Mouse (Mus musculus): ENCODE measurements around the gene Serhl. TPM values are rescaled to one million over a fixed set of nuclear protein-coding genes. Genes with fewer than 3 reads are reported as not detected.
"Not testable (repeated sequence)": the region's sequence is repeated elsewhere in the genome, so short reads cannot be mapped to it uniquely, and the experiment has no call there.

The Serhl gene
- polyA plus RNA-seq, 1 experiment = 15.7 TPM

- peak; percentile 83 to 94 for DNase-seq (ENCODE audit: extremely low spot score in 1 of 2, low spot score in 1 of 2)
These were observed 33.4 kb downstream of the Serhl start, which contains the start of gene Rrp7a for GRCm38 (mm10) chr15:83122566-83123145. TSS of gene Rrp7a (minus strand) at chr15:83122801.

GRCm38 (mm10) chr15:83124625-83125024 is 35.3 kb downstream of the Serhl start:
- DNase-seq (ENCODE audit: extremely low spot score in 1 of 2, low spot score in 1 of 2) = no peak

GRCm38 (mm10) chr15:83126582-83126981 is 37.3 kb downstream of the Serhl start:
- no peak for DNase-seq (ENCODE audit: extremely low spot score in 1 of 2, low spot score in 1 of 2)

- not testable (repeated sequence) for DNase-seq (ENCODE audit: extremely low spot score in 1 of 2, low spot score in 1 of 2)
These were observed 37.7 kb downstream of the Serhl start for GRCm38 (mm10) chr15:83127037-83127436.

- no peak for DNase-seq (ENCODE audit: extremely low spot score in 1 of 2, low spot score in 1 of 2)
These were observed 40.4 kb downstream of the Serhl start for GRCm38 (mm10) chr15:83129530-83130231.

GRCm38 (mm10) chr15:83134671-83135070 is 45.4 kb downstream of the Serhl start:
- DNase-seq (ENCODE audit: extremely low spot score in 1 of 2, low spot score in 1 of 2) = no peak

GRCm38 (mm10) chr15:83135654-83136053 is 46.3 kb downstream of the Serhl start:
- DNase-seq (ENCODE audit: extremely low spot score in 1 of 2, low spot score in 1 of 2) = no peak

- DNase-seq (ENCODE audit: extremely low spot score in 1 of 2, low spot score in 1 of 2) = peak; percentile 46 to 64
These were observed 53.6 kb downstream of the Serhl start for GRCm38 (mm10) chr15:83142861-83143260.

- DNase-seq (ENCODE audit: extremely low spot score in 1 of 2, low spot score in 1 of 2) = no peak
These were observed 56.2 kb downstream of the Serhl start for GRCm38 (mm10) chr15:83145541-83145940.

GRCm38 (mm10) chr15:83148395-83148794 is 59.1 kb downstream of the Serhl start:
- DNase-seq (ENCODE audit: extremely low spot score in 1 of 2, low spot score in 1 of 2) = no peak

- DNase-seq (ENCODE audit: extremely low spot score in 1 of 2, low spot score in 1 of 2) = no peak
These were observed 59.5 kb downstream of the Serhl start for GRCm38 (mm10) chr15:83148801-83149195.

- DNase-seq (ENCODE audit: extremely low spot score in 1 of 2, low spot score in 1 of 2) = peak; percentile 96 to 99
These were observed 60.1 kb downstream of the Serhl start, which contains the start of gene Poldip3 for GRCm38 (mm10) chr15:83149196-83150072. TSS of gene Poldip3 (minus strand) at chr15:83149384.

- DNase-seq (ENCODE audit: extremely low spot score in 1 of 2, low spot score in 1 of 2) = no peak
These were observed 60.8 kb downstream of the Serhl start for GRCm38 (mm10) chr15:83150073-83150442.

- no peak for DNase-seq (ENCODE audit: extremely low spot score in 1 of 2, low spot score in 1 of 2)
These were observed 61.4 kb downstream of the Serhl start for GRCm38 (mm10) chr15:83150694-83151093.

- no peak for DNase-seq (ENCODE audit: extremely low spot score in 1 of 2, low spot score in 1 of 2)
These were observed 65.0 kb downstream of the Serhl start for GRCm38 (mm10) chr15:83154309-83154708.

GRCm38 (mm10) chr15:83155672-83156419 is 66.5 kb downstream of the Serhl start:
- DNase-seq (ENCODE audit: extremely low spot score in 1 of 2, low spot score in 1 of 2) = no peak

GRCm38 (mm10) chr15:83156929-83157666 is 67.8 kb downstream of the Serhl start:
- peak in 1 of 2 experiments; percentile 42 for DNase-seq (ENCODE audit: extremely low spot score in 1 of 2, low spot score in 1 of 2)

GRCm38 (mm10) chr15:83157667-83158064 is 68.4 kb downstream of the Serhl start:
- no peak for DNase-seq (ENCODE audit: extremely low spot score in 1 of 2, low spot score in 1 of 2)

- no peak for DNase-seq (ENCODE audit: extremely low spot score in 1 of 2, low spot score in 1 of 2)
These were observed 69.4 kb downstream of the Serhl start for GRCm38 (mm10) chr15:83158587-83159160.
